Mouse (Mus musculus): ENCODE data around the gene Cers5.
A peak's percentile ranks its signal among the peaks of the same experiment; 100 is the strongest.
"Not testable (repeated sequence)": the region's sequence is repeated elsewhere in the genome, so short reads cannot be mapped to it uniquely, and the experiment has no call there.

The Cers5 gene

DNA sequence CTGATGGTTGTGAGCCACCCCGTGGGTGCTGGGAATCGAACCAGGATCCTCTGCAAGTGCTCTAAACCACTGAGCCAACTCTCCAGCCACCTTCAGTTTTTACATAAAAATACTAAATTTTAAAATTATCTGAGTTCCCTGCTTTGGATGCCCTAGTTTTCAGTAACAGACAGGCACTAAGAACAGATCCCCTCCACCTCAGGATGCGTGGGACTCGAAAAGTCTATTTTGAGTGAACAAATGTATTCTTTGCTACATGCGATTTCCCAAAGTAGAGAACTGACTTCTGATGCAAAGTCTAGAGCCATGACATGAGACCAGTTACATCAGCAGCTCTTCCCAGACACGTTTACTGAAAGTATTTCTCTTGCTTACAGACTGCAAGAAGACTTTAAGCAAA lies 17.8 kb upstream of the Cers5 start:
- no peak for DNase-seq (ENCODE audit: low spot score)

DNA sequence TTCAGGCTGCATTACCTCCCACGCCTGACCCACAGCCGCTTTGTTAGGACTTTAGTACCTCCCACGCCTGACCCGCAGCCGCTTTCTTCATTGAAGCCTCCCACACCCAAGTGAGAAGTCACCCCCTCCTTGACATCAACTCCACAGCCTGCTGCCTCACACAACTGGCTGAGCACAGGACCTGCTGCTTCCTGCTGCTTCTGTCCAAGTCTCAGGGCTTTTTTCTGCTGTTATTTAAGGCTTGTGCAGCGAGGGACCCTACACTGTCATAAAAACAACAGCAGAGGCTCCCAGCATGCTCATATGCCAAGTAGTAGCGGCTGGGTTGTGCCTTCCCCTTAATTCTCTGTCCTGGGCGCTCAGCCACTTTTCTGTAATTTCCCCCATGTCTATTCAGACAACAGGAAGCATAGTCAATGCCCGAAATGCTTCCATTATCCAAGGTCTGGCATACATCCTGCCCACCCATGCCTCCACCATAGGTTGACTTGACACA lies 15.0 kb upstream of the Cers5 start:
- DNase-seq (ENCODE audit: low spot score) = no peak

DNA sequence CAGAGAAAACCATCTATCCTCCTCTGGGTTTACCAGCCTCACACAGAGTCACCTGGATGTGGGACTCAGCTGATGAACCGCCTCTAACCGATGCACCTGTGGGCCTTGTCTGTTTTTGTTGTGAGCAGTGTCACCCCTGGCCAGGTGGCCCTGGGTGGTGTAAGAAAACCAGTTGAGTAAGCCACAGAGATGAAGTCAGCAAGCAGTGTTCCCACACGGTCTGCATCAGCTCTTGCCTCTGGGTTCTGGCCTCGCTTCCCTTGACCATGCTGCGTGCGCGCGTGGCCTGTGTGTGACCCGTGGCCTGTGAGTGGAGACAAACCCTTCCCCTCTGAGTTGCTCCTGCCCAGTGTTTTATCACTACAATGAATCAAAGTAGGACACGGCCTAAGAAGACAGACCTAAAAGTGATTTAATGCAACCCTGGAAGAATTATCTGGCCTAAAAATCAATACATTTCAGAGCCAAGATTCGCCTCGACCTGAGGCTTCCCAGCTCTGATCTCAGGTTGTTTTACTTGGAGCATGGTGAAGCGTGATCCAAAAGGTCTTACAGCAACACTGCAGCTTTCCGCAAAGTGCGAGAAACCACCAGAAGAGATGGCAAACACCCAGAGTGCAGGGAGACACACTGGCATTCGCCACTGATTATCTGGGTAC lies 6.1 kb upstream of the Cers5 start:
- DNase-seq (ENCODE audit: low spot score) = no peak

DNA sequence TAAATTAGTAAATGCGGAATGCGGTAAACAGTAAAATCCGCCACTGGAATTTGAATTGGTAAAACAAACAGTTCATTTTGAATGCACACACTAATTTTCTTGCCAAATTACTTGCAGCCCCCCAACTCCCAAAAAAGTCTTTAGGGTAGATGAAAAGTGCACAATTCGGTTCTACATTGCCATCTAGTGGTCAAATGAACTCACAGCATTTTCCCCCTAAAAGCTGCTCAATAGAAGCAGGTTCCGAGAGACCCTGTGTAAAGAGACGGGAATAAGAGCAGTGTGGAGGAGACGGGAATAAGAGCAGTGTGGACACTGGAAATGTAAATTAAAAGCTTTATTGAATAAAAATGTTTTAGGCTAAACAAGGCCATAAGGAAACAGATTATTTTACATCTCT lies 5.5 kb upstream of the Cers5 start:
- DNase-seq (ENCODE audit: low spot score) = peak; percentile 39

DNA sequence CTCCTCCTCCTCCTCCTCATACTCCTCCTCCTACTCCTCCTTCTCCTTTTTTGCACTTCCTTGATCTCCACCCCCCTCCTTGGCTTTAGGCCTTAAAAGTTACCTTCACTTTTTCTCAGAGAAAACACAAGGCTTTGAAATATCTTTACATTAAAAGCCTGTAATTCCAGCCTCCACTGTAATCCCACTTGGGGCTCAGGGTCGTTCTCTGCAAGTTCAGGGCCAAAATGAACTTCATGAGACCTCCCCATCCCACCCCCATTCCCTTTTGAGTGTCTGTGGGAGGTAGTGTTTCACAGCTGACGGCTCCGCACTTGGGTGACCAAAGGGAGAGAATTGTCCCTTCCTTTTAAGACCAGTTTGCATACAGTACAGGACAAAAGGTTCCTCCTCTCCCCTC lies 240 bp upstream of the Cers5 start:
- DNase-seq (ENCODE audit: low spot score) = no peak

- DNase-seq (ENCODE audit: low spot score) = peak; percentile 46
Observed at GRCm38 (mm10) chr15:99772277-99772880, 306 bp downstream of the Cers5 start.

- DNase-seq (ENCODE audit: low spot score) = peak; percentile 13
Observed at GRCm38 (mm10) chr15:99771601-99772276, 946 bp downstream of the Cers5 start.

GRCm38 (mm10) chr15:99771004-99771500 lies 1.6 kb downstream of the Cers5 start:
- DNase-seq (ENCODE audit: low spot score) = no peak

DNA sequence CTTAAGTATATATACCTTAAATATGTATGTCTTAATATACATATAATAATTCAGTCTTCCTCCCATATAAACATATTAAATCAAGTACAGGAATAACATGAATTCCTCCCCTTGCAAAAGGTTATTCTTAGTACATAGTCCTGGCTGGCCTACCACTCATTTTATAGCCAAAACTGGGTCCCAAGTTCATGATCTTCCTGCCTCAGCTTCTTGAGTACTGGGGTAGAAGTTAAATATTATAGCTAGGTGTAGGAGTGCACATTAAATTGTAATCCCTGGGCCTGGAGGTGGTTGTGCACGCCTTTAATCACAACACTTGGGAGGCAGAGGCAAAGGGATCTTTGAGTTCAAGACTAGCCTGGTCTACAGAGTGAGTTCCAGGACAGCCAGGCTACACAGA lies 3.9 kb downstream of the Cers5 start:
- no peak for DNase-seq (ENCODE audit: low spot score)

DNA sequence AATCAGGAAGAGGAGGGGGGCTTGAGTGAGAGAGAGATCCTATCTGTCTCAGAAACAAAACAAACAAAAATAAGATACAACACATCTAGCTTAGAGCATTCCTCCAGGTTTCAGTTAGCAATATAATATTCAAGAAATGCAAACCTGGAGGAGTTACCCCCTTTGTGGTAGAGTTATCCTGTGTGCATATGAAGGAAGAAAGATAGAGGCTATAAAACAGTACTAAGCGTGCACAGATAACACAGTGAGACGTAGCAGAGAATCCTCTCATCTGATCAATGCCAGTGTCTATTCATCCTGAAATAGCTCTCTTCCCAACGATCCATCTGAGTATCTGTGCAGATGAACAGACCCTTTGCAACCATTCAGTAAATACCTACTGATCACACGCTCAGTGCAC lies 5.2 kb downstream of the Cers5 start:
- DNase-seq (ENCODE audit: low spot score) = no peak

DNA sequence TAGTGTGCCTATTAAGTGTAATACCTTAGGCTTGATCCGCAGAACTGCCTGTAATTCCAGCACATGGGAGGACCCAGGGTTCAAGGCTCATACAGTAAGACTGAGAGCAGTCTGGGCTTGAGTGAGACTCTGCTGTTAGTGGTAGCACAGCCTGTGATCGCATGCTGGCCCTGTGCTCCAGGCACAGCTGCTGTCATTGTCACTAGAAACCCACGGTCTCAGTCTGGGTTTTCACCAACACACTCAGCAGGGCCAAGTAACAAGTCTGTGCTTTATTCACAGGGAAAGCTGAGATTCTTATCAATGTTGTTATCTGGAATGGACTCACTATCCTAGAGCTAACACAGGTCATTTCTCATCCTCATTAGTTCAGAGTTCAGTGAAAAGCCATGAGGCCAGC lies 18.5 kb downstream of the Cers5 start:
- DNase-seq (ENCODE audit: low spot score) = no peak

- DNase-seq (ENCODE audit: low spot score) = no peak
Observed at GRCm38 (mm10) chr15:99740229-99740628, 32.5 kb downstream of the Cers5 start.

DNA sequence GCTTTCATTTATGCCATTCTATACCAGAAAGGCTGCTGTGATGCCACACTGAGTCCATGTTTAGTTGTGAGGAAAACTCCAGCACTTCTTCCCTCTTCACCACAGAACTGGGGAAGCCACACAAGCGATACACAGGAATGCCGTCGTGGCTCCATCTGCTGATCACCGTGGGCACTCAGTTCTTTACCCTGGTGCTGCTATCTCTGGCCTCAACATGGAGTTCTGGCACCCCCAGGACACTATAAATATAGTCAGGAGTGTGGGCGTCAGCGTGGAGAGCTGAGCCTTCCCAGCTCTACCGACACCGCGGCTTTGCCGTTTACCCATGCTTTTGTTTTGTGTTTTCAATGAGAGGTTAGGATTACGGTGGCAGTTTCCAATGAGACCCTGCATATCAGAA lies 36.0 kb downstream of the Cers5 start:
- DNase-seq (ENCODE audit: low spot score) = no peak

- no peak for DNase-seq (ENCODE audit: low spot score)
Observed at GRCm38 (mm10) chr15:99735631-99736030, 37.1 kb downstream of the Cers5 start.

- no peak for DNase-seq (ENCODE audit: low spot score)
Observed at GRCm38 (mm10) chr15:99733186-99733585, 39.5 kb downstream of the Cers5 start.

DNA sequence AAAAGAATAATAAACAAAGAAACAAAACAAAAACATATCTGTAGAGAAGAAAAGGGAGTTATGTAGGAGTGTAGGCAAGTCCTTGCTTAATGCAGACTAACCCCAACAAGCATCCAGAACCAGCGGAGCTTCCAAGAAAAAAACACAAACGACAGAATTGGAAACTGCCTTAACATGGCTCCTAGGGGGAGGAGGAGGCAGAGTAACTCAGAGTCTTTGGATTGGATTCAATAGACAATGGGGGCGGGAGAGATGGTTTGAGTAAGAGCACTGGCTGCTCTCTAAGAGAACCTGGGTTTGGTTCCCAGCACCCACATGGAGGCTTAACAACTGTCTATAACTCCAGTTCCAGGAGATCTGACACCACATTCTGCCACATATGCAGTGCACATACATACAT lies 41.0 kb downstream of the Cers5 start:
- DNase-seq (ENCODE audit: low spot score) = no peak

GRCm38 (mm10) chr15:99731167-99731566 lies 41.5 kb downstream of the Cers5 start:
- no peak for DNase-seq (ENCODE audit: low spot score)

DNA sequence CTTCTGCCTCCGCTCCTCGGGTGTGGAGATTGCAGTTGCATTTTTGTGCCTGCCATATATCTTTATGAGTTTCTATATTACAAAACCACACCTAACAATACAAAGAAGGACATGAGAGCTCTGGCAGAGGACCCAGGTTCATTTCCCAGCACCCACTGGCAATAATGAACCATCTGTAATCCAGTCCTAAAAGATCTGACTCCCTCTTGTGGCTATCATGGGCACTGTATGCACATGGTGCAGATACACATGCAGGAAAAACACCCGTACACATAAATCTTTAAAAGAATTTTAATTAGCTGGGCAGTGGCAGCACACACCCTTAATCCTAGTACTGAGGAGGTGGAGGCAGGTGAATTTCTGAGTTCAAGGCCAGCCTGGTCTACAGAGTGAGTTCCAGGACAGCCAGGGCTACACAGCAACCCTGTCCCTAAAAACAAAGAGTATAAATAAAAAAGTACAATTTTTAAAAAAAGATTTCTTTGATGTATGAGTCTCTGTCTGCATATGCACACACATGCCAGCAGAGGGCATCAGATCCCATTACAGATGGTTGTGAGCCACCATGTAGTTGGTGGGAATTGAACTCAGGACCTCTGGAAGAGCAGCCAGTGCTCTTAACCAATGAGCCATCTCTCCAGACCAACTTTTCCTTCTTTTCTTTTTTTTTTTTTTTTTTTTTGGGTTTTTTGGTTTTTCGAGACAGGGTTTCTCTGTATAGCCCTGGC lies 43.5 kb downstream of the Cers5 start:
- no peak for DNase-seq (ENCODE audit: low spot score)

- no peak for DNase-seq (ENCODE audit: low spot score)
Observed at GRCm38 (mm10) chr15:99728211-99728610, 44.5 kb downstream of the Cers5 start.

GRCm38 (mm10) chr15:99727525-99727924 lies 45.2 kb downstream of the Cers5 start:
- DNase-seq (ENCODE audit: low spot score) = no peak

DNA sequence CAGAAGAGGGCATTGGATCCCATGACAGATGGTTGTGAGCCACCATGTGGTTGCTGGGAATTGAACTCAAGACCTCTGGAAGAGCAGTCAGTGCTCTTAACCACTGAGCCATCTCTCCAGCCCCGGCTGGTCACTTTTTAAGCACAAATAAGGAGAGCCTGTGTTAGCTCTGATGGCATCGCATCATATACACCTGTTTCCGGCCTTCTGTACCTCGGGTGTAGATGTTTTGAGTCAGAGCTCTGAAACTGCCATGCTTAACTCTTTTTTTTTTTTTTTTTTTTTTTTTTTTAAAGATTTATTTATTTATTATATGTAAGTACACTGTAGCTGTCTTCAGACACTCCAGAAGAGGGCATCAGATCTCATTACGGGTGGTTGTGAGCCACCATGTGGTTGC lies 45.6 kb downstream of the Cers5 start:
- not testable (repeated sequence) for DNase-seq (ENCODE audit: low spot score)

DNA sequence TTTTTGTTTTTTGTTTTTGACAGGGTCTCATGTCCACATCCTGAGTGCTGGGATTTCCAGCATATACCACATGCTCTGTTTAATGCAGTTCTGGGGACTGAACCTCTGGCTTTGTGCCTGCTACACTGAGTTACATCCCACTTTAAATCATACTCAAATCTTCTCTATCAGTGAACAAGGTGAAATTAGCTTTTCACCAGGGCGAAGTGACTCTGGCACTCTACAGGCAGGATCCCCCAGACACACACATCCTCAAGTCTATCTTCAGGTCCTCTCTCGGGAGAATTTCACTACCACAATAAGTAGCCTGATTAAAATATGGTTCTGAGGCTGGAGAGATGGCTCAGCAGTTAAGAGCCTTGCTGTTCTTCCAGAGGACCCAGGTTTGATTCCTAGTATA lies 46.1 kb downstream of the Cers5 start:
- DNase-seq (ENCODE audit: low spot score) = no peak
